Mouse (Mus musculus): ENCODE data around the gene Utp15. TPM values are rescaled to one million over a fixed set of nuclear protein-coding genes. Genes with fewer than 3 reads are reported as not detected.

Utp15 gene
- 26.4 and 30.6 TPM in 2 replicates for polyA plus RNA-seq (2014; fragmentation: Nextera tagmentation; extraction: Ambion mirVana)

DNA sequence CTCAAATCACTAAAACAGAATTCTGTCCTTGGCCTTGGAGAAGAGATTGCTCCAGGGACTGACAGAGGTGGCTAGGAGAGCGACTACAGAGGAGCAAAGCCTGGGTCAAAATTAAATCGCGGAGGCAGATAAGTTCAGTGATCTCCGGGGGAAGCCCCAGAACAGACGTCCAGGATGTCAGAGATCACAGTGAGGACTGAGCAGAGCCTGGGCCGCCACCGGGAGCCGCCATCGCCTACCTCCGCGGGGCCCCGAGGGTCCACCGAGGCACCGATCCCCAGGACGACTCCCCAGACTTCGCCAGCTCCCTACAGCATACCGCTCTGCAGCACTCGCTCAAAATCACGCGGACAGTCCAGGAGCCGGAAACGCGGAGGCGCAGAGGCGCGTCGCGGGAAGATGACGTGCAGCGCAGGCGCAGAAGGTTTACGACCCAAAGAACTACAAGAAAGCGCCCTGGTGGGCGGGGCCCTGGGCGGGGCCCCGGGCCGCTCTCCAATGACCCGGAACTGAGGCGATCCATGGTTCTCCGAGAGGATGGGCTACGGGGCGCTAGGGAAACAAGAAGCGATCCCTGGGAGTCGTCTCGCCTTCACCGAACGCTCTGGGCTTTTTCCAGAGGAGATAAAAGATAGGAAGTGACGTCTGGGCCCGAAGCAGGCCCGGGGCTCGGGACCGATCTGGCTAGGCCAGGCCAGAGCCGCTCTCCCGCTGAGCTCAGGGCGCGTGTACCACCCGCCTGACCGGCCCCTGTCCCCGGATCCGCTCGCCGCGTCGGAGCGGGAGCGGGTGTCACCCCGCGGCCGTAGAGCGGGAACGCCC, at the start of gene Utp15, which contains the start of gene Ankra2:
Gene Utp15, minus strand, starts transcription at position 406 of the 822 bp plus-strand sequence.
Gene Ankra2, plus strand, starts transcription at position 439 of the 822 bp plus-strand sequence.
- ATAC-seq (peak; percentile 99), DNase-seq (ENCODE audit: low spot score) (peak; percentile 99)
- Histone ChIP-seq H3K4me1 (ENCODE audit: control insufficient read depth, insufficient read depth, low read length) (peaks cover 14% of the 10 kb centered on the region), H3K27me3 (replicated peaks; ENCODE audit: control insufficient read depth, insufficient read depth, low read length) (no peaks in the 10 kb centered on the region), H3K4me2 (ENCODE audit: low read length) (peak within 1 kb of the TSS; percentile 70), H3K36me3 (ENCODE audit: control insufficient read depth, insufficient read depth, low read length) (peaks cover 23% of the 10 kb centered on the region), H3K9ac (ENCODE audit: low read length) (peak within 1 kb of the TSS; percentile 88), H3K27ac (ENCODE audit: low read depth, low read length) (peak within 1 kb of the TSS; percentile 93), H3K9me3 (replicated peaks; ENCODE audit: control insufficient read depth, low read length) (no peaks in the 10 kb centered on the region), H3K4me3 (ENCODE audit: low read depth, low read length) (peak within 1 kb of the TSS; percentile 73)
- WGBS, result 0% methylated on average over 71 of the region's 71 CpGs

DNA sequence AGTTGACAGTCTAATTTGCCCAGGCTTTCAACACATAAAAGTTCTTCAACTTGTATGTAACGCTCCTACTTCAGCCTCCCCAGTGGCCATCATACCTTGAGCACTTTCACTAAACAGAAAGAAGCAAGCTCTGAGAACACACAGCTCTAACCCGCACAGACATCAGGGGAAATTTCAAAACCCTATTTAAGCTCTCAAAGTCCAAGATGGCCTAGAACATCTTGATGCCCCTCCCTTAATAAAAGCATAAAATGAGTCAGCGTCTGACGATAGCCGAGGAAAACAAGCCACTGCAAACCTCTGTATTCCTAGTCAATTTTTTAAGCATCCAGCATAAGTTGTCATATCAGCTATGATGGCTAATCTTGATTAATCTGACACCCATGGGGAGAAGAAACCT, 48.8 kb upstream of the Utp15 start:
- no peak overlapping the region for H3K4me2 ChIP-seq (ENCODE audit: low read length)
- no peak overlapping the region for H3K4me3 ChIP-seq (ENCODE audit: low read depth, low read length)
- H3K27me3 ChIP-seq (replicated peaks; ENCODE audit: control insufficient read depth, insufficient read depth, low read length), result no peaks in the 10 kb centered on the region
- ATAC-seq (no peak), DNase-seq (ENCODE audit: low spot score) (no peak)
- no peaks in the 10 kb centered on the region for H3K9me3 ChIP-seq (replicated peaks; ENCODE audit: control insufficient read depth, low read length)
- no peak overlapping the region for H3K9ac ChIP-seq (ENCODE audit: low read length)
- WGBS, result 96% methylated on average over 5 of the region's 5 CpGs
- H3K4me1 ChIP-seq (ENCODE audit: control insufficient read depth, insufficient read depth, low read length), result peaks cover 14% of the 10 kb centered on the region
- peaks cover 61% of the 10 kb centered on the region for H3K36me3 ChIP-seq (ENCODE audit: control insufficient read depth, insufficient read depth, low read length)
- no peak overlapping the region for H3K27ac ChIP-seq (ENCODE audit: low read depth, low read length)

DNA sequence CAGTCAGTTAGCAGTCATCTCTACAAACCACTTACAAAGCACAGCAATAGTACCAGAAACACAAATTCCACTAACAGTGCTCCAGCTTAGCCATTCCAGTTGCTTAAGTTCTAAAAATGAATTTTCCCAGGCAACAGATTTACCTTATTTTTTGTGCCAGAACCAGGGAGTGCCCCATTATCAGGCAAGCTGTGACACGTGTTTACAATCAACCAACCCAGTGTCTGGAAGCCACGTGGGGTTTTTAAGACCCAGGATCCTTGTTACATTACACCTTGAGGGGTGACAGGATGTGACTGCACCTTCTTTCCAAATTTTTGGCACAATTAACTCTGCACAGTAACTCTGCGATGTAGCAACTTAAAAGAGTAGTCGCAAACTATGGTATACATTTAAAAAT, 45.9 kb upstream of the Utp15 start:
- no peaks in the 10 kb centered on the region for H3K4me1 ChIP-seq (ENCODE audit: control insufficient read depth, insufficient read depth, low read length)
- DNase-seq (ENCODE audit: low spot score) (no peak), ATAC-seq (no peak)
- H3K9ac ChIP-seq (ENCODE audit: low read length), result no peak overlapping the region
- no peak overlapping the region for H3K27ac ChIP-seq (ENCODE audit: low read depth, low read length)
- no peaks in the 10 kb centered on the region for H3K9me3 ChIP-seq (replicated peaks; ENCODE audit: control insufficient read depth, low read length)
- H3K27me3 ChIP-seq (replicated peaks; ENCODE audit: control insufficient read depth, insufficient read depth, low read length), result no peaks in the 10 kb centered on the region
- 89% methylated on average over 4 of the region's 4 CpGs for WGBS
- H3K36me3 ChIP-seq (ENCODE audit: control insufficient read depth, insufficient read depth, low read length), result peaks cover 56% of the 10 kb centered on the region
- H3K4me3 ChIP-seq (ENCODE audit: low read depth, low read length), result no peak overlapping the region
- H3K4me2 ChIP-seq (ENCODE audit: low read length), result no peak overlapping the region

DNA sequence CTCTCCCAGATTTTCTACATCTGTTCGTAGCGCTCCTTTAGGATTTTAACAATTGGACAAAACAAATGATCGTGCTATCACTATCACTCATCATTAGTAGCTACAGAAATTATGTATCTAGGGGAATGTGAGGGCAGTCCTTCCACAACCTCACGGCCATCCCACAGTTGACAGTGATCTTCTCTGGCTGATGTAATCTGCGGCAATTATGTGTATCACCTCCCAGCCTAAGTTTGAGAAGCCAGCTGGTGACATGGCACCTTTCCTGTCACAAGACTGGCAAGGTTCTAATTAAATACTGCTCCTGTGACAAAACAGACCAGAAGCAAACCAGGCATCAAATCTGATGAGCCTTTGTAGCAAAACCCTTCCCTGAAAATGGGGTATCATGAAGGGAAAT, 45.2 kb upstream of the Utp15 start:
- Histone ChIP-seq H3K36me3 (ENCODE audit: control insufficient read depth, insufficient read depth, low read length) (peaks cover 49% of the 10 kb centered on the region), H3K4me1 (ENCODE audit: control insufficient read depth, insufficient read depth, low read length) (no peaks in the 10 kb centered on the region), H3K9me3 (replicated peaks; ENCODE audit: control insufficient read depth, low read length) (no peaks in the 10 kb centered on the region), H3K27ac (ENCODE audit: low read depth, low read length) (no peak overlapping the region), H3K4me3 (ENCODE audit: low read depth, low read length) (no peak overlapping the region), H3K4me2 (ENCODE audit: low read length) (no peak overlapping the region), H3K27me3 (replicated peaks; ENCODE audit: control insufficient read depth, insufficient read depth, low read length) (no peaks in the 10 kb centered on the region), H3K9ac (ENCODE audit: low read length) (no peak overlapping the region)
- ATAC-seq (no peak), DNase-seq (ENCODE audit: low spot score) (no peak)
- 82% methylated on average over 5 of the region's 5 CpGs for WGBS

DNA sequence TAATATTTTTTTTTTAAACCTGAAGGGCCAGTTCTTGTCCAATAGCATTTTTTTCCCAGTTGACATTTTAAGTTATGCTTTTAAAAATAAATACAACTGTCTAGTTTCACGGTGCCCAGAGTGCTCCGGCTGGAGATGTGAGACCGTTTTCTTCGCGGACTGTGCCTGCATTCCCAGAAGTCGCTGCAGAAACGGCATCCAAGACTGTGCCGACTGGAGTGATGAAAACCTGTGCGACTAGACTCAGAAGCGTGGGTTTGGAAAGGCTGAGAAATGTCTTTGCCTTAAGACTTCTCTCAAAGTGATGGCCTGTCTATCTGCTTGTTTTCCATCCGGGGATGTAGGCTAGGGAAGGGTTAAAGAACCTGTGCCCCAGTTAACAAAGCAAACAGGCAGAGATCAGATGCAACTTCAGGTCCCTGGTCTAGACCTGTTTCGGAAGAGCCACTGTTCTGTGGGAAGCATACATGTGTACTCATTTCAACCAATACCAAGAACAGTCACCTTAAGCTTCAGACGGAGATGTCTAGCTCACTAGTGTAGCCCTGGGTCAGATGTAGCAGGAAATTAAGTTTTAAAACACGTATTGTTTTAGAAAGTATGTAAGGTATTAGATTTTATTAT, 44.1 kb upstream of the Utp15 start:
- Histone ChIP-seq H3K27me3 (replicated peaks; ENCODE audit: control insufficient read depth, insufficient read depth, low read length) (no peaks in the 10 kb centered on the region), H3K9ac (ENCODE audit: low read length) (no peak overlapping the region), H3K4me3 (ENCODE audit: low read depth, low read length) (no peak overlapping the region), H3K27ac (ENCODE audit: low read depth, low read length) (peak overlapping the region; percentile 54; the same call in 1 of the 2 replicates), H3K36me3 (ENCODE audit: control insufficient read depth, insufficient read depth, low read length) (peaks cover 38% of the 10 kb centered on the region), H3K9me3 (replicated peaks; ENCODE audit: control insufficient read depth, low read length) (no peaks in the 10 kb centered on the region), H3K4me2 (ENCODE audit: low read length) (no peak overlapping the region), H3K4me1 (ENCODE audit: control insufficient read depth, insufficient read depth, low read length) (no peaks in the 10 kb centered on the region)
- ATAC-seq (no peak), DNase-seq (ENCODE audit: low spot score) (no peak)
- WGBS, result 61% methylated on average over 14 of the region's 14 CpGs

DNA sequence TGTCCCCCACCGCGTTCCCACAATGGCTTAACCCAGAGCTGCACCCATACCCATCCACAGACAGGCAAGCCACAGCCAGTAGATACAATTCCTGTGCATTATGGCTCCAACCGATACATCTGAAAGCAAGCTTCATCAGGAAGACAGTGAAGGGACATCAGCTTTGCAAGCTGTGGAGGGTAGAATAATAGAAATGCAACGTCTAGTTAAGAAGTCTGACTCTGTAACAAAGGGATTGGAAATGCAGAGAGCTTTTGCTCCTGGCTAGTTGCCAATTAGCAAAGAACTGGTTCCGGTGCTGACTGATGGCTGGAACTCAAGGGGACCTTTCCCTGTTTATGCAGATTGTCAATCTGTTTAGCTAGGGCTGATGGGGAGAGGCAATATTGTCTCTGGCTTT, 43.6 kb upstream of the Utp15 start:
- no peak overlapping the region for H3K4me2 ChIP-seq (ENCODE audit: low read length)
- H3K9ac ChIP-seq (ENCODE audit: low read length), result no peak overlapping the region
- ATAC-seq, result peak; percentile 37; the same call in 1 of the 2 replicates
- peak; percentile 39 for DNase-seq (ENCODE audit: low spot score)
- WGBS, result 30% methylated on average over 5 of the region's 5 CpGs
- no peaks in the 10 kb centered on the region for H3K27me3 ChIP-seq (replicated peaks; ENCODE audit: control insufficient read depth, insufficient read depth, low read length)
- peaks cover 33% of the 10 kb centered on the region for H3K36me3 ChIP-seq (ENCODE audit: control insufficient read depth, insufficient read depth, low read length)
- no peaks in the 10 kb centered on the region for H3K9me3 ChIP-seq (replicated peaks; ENCODE audit: control insufficient read depth, low read length)
- H3K4me1 ChIP-seq (ENCODE audit: control insufficient read depth, insufficient read depth, low read length), result no peaks in the 10 kb centered on the region
- no peak overlapping the region for H3K27ac ChIP-seq (ENCODE audit: low read depth, low read length)
- no peak overlapping the region for H3K4me3 ChIP-seq (ENCODE audit: low read depth, low read length)

DNA sequence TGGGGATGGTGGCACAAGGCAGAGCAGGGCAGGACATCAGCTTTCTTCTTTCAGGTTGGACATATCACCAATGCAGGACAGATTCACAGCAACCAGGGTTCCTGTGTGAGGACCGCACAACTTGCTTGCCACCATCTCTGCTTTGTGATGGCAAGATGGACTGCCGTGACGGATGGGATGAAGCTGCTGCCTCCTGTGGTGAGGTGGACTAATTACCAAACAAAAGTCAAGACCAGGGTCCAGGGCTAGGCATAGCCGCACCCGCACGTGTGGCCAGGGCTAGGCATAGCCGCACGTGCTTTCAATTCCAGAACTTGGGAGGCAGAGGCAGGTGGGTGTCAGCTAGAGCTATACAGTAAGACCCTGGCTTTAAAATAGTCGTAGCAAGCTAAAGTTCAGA, 42.4 kb upstream of the Utp15 start:
- Histone ChIP-seq H3K4me3 (ENCODE audit: low read depth, low read length) (no peak overlapping the region), H3K27me3 (replicated peaks; ENCODE audit: control insufficient read depth, insufficient read depth, low read length) (no peaks in the 10 kb centered on the region), H3K9ac (ENCODE audit: low read length) (no peak overlapping the region), H3K36me3 (ENCODE audit: control insufficient read depth, insufficient read depth, low read length) (peaks cover 22% of the 10 kb centered on the region), H3K9me3 (replicated peaks; ENCODE audit: control insufficient read depth, low read length) (no peaks in the 10 kb centered on the region), H3K4me2 (ENCODE audit: low read length) (no peak overlapping the region), H3K4me1 (ENCODE audit: control insufficient read depth, insufficient read depth, low read length) (no peaks in the 10 kb centered on the region), H3K27ac (ENCODE audit: low read depth, low read length) (no peak overlapping the region)
- ATAC-seq (no peak), DNase-seq (ENCODE audit: low spot score) (no peak)
- WGBS, result 85% methylated on average over 9 of the region's 9 CpGs

DNA sequence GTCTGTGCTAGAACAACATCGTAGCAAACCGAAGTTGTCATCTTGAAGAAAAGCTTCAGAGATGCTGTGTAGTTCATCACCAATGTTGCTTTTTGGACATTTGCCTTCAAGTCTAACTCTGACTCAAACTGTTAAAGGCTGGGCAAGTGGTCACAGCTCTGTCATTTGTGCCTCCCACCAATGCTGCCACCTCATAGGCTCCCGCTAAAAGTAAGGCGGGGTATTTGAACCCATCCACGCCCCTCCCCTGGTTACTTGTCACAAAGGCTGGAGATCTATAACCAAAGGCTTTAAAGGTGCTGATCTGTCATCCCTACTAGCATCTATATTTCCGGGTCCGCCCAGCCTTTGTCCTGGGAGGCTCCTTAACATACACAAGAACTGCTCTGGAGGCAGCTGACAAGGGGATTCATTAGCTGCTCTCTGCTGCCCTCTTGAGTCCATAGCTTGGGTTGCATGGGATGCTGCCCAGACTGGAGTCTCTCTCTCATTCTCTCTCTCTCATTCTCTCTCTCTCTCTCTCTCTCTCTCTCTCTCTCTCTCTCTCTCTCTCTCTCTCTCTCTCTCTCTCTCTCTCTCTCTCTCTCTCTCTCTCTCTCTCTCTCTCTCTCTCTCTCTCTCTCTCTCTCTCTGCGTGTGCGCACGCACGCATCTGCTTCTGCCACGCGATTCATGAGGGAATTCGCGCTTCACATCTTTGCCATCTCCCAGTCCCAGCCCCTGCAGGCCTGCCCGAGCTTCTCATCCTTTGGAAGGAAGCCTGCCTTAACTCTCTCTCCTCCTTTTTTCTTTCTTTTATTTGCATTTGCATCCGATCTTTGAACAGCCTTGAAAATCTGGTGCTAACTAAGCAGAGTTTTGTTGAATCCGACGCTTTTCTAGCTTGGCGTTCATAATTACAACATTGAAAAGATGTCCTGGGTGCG, 36.3 kb upstream of the Utp15 start:
- no peaks in the 10 kb centered on the region for H3K4me1 ChIP-seq (ENCODE audit: control insufficient read depth, insufficient read depth, low read length)
- peak overlapping the region; percentile 36; the same call in 1 of the 2 replicates for H3K4me2 ChIP-seq (ENCODE audit: low read length)
- ATAC-seq (peak; percentile 89), DNase-seq (ENCODE audit: low spot score) (peak; percentile 92)
- no peaks in the 10 kb centered on the region for H3K36me3 ChIP-seq (ENCODE audit: control insufficient read depth, insufficient read depth, low read length)
- 0 out of 2 replicates have a peak overlapping the region, but pooled peaks have one; percentile 25 for H3K9ac ChIP-seq (ENCODE audit: low read length)
- no peaks in the 10 kb centered on the region for H3K27me3 ChIP-seq (replicated peaks; ENCODE audit: control insufficient read depth, insufficient read depth, low read length)
- H3K4me3 ChIP-seq (ENCODE audit: low read depth, low read length), result no peak overlapping the region
- no peaks in the 10 kb centered on the region for H3K9me3 ChIP-seq (replicated peaks; ENCODE audit: control insufficient read depth, low read length)
- 49% methylated on average over 21 of the region's 21 CpGs for WGBS
- H3K27ac ChIP-seq (ENCODE audit: low read depth, low read length), result no peak overlapping the region

Measured in forebrain, embryonic 14.5 days (tissue).